Mouse (Mus musculus) midbrain, postnatal 0 days (tissue): Measurements from ENCODE around the gene Wee2. TPM values are rescaled to one million over a fixed set of nuclear protein-coding genes. Genes with fewer than 3 reads are reported as not detected.

Source experiments
- ATAC-seq: fragments of 200-750 bp; cut with Nextera tagmentation; 2 replicates; pipeline ENCODE4 v1.8.0; 2017; ENCODE audit warnings: moderate number of reproducible peaks, mild to moderate bottlenecking, moderate TSS enrichment, moderate library complexity; ENCODE audit not compliant: low FRiP score
- DNase-seq: peaks from one replicate; pipeline ENCODE4 v3.0.0-alpha.2; 2015; ENCODE audit warnings: low spot score
- H3K27ac ChIP-seq: fragments of 300-500 bp; sonication (generic); 2 replicates; pipeline ENCODE4 v1.5.1; 2014; ENCODE audit warnings: low read depth, mild to moderate bottlenecking, low read length, mixed read lengths
- H3K27me3 ChIP-seq: fragments of 300-500 bp; sonication (generic); 2 replicates; pipeline ENCODE4 v1.6.1; 2014; ENCODE audit warnings: low read length, control low read depth, mixed read lengths; ENCODE audit not compliant: insufficient read depth
- H3K36me3 ChIP-seq: fragments of 300-500 bp; sonication (generic); 2 replicates; pipeline ENCODE4 v1.6.1; 2014; ENCODE audit warnings: low read length, control low read depth, mixed read lengths; ENCODE audit not compliant: insufficient read depth
- H3K4me1 ChIP-seq: fragments of 300-500 bp; sonication (generic); 2 replicates; pipeline ENCODE4 v1.6.1; 2014; ENCODE audit warnings: mild to moderate bottlenecking, control low read depth, antibody characterized with exemption, low read length, mixed read lengths; ENCODE audit not compliant: insufficient read depth
- H3K4me2 ChIP-seq: fragments of 300-500 bp; sonication (generic); 2 replicates; pipeline ENCODE4 v1.6.1; 2014; ENCODE audit warnings: low read depth, mild to moderate bottlenecking, low read length, mixed read lengths; ENCODE audit not compliant: poor library complexity, severe bottlenecking
- H3K4me3 ChIP-seq: fragments of 300-500 bp; sonication (generic); 2 replicates; pipeline ENCODE4 v1.5.1; 2014; ENCODE audit warnings: low read depth, mild to moderate bottlenecking, low read length, moderate library complexity
- H3K9ac ChIP-seq: fragments of 300-500 bp; sonication (generic); replicated peaks from 2 replicates; pipeline ENCODE4 v1.6.1; 2014; ENCODE audit warnings: mild to moderate bottlenecking, low read length, moderate library complexity, mixed read lengths; ENCODE audit not compliant: poor library complexity, severe bottlenecking
- H3K9me3 ChIP-seq: fragments of 300-500 bp; sonication (generic); 2 replicates; pipeline ENCODE4 v1.6.1; 2016; ENCODE audit warnings: low read length, control low read depth
- CTCF ChIP-seq: IDR thresholded peaks from 2 replicates; pipeline ENCODE4 v1.5.1; 2016; ENCODE audit warnings: antibody characterized with exemption, mild to moderate bottlenecking
- WGBS: fragments of 180-500 bp; shearing (Covaris S2); extraction: QIAGEN DNeasy Blood & Tissue Kit; methylation state at CpG from one replicate; pipeline ENCODE4 v1.1.7; 2014; 5-methylcytosine and 5-hydroxymethylcytosine counted together
- polyA plus RNA-seq: library from polyadenylated mRNA; unstranded; fragments of >200 nt; fragmentation: Nextera tagmentation; extraction: Ambion mirVana; gene quantifications from 2 replicates; pipeline ENCODE4 v1.2.1, GENCODE M21; 2015
- total RNA-seq: library from RNA; depleted of rRNA; stranded (reverse); fragments of >200 nt; gene quantifications from 2 replicates; pipeline ENCODE4 v1.2.3, GENCODE M21; 2014

Gene Wee2
- total and polyA plus RNA-seq, 2 experiments from 2014 or later = 0.14 to 0.16 TPM

GRCm38 (mm10) chr6:40413046-40413445, 25.8 kb upstream of the Wee2 start:
- H3K27ac ChIP-seq = no peak overlapping the region
- no peak overlapping the region for H3K9ac ChIP-seq
- peaks cover 15% of the 10 kb centered on the region for H3K36me3 ChIP-seq
- WGBS = 90% methylated on average over 5 of the region's 5 CpGs
- H3K4me2 ChIP-seq = no peak overlapping the region
- no peak for ATAC-seq
- no peak for DNase-seq
- no peak overlapping the region for H3K4me3 ChIP-seq
- H3K9me3 ChIP-seq = no peaks in the 10 kb centered on the region
- no peaks in the 10 kb centered on the region for H3K27me3 ChIP-seq
- no peaks in the 10 kb centered on the region for H3K4me1 ChIP-seq
- TF ChIP-seq CTCF = no peak

GRCm38 (mm10) chr6:40413565-40413964, 25.3 kb upstream of the Wee2 start:
- no peak overlapping the region for H3K4me3 ChIP-seq
- H3K4me1 ChIP-seq = no peaks in the 10 kb centered on the region
- no peaks in the 10 kb centered on the region for H3K9me3 ChIP-seq
- H3K27me3 ChIP-seq = no peaks in the 10 kb centered on the region
- ATAC-seq (no peak), DNase-seq (no peak)
- H3K27ac ChIP-seq = no peak overlapping the region
- no peak overlapping the region for H3K4me2 ChIP-seq
- peaks cover 10% of the 10 kb centered on the region for H3K36me3 ChIP-seq
- no peak for TF ChIP-seq CTCF
- no peak overlapping the region for H3K9ac ChIP-seq
- 94% methylated on average over 3 of the region's 3 CpGs for WGBS

- H3K4me2 ChIP-seq = no peak overlapping the region
- ATAC-seq (no peak; the same call in 1 of the 2 replicates), DNase-seq (no peak)
- no peak overlapping the region for H3K27ac ChIP-seq
- TF ChIP-seq CTCF = no peak
- H3K4me1 ChIP-seq = no peaks in the 10 kb centered on the region
- H3K27me3 ChIP-seq = no peaks in the 10 kb centered on the region
- no peak overlapping the region for H3K9ac ChIP-seq
- peaks cover 4% of the 10 kb centered on the region; the same call in 1 of the 2 replicates for H3K36me3 ChIP-seq
- WGBS = 81% methylated on average over 5 of the region's 5 CpGs
- no peaks in the 10 kb centered on the region for H3K9me3 ChIP-seq
- no peak overlapping the region for H3K4me3 ChIP-seq
Measured at GRCm38 (mm10) chr6:40415799-40416198, 23.1 kb upstream of the Wee2 start.

- H3K36me3 ChIP-seq = peaks cover 5% of the 10 kb centered on the region; the same call in 1 of the 2 replicates
- H3K4me3 ChIP-seq = no peak overlapping the region
- no peaks in the 10 kb centered on the region for H3K4me1 ChIP-seq
- no peak for TF ChIP-seq CTCF
- WGBS = 88% methylated on average over 4 of the region's 4 CpGs
- H3K9me3 ChIP-seq = no peaks in the 10 kb centered on the region
- H3K9ac ChIP-seq = no peak overlapping the region
- no peaks in the 10 kb centered on the region for H3K27me3 ChIP-seq
- H3K4me2 ChIP-seq = no peak overlapping the region
- H3K27ac ChIP-seq = no peak overlapping the region
- DNase-seq = peak; percentile 19
- ATAC-seq = no peak
Measured at GRCm38 (mm10) chr6:40418386-40418785, 20.5 kb upstream of the Wee2 start.

- Histone ChIP-seq H3K4me2 (no peak overlapping the region), H3K36me3 (peaks cover 5% of the 10 kb centered on the region; the same call in 1 of the 2 replicates), H3K9ac (no peak overlapping the region), H3K27me3 (no peaks in the 10 kb centered on the region), H3K27ac (no peak overlapping the region), H3K4me3 (no peak overlapping the region), H3K9me3 (no peaks in the 10 kb centered on the region), H3K4me1 (no peaks in the 10 kb centered on the region)
- no peak for DNase-seq
- no peak for TF ChIP-seq CTCF
- no peak for ATAC-seq
- 96% methylated on average over 6 of the region's 6 CpGs for WGBS
Measured at GRCm38 (mm10) chr6:40421099-40421498, 17.8 kb upstream of the Wee2 start.

GRCm38 (mm10) chr6:40423013-40423412, 15.9 kb upstream of the Wee2 start:
- Histone ChIP-seq H3K4me1 (no peaks in the 10 kb centered on the region), H3K27ac (no peak overlapping the region), H3K9me3 (no peaks in the 10 kb centered on the region), H3K4me2 (no peak overlapping the region), H3K4me3 (no peak overlapping the region), H3K36me3 (peaks cover 5% of the 10 kb centered on the region; the same call in 1 of the 2 replicates), H3K27me3 (no peaks in the 10 kb centered on the region), H3K9ac (no peak overlapping the region)
- no peak for ATAC-seq
- no peak for TF ChIP-seq CTCF
- peak; percentile 31 for DNase-seq
- WGBS = 74% methylated on average over 1 of the region's 1 CpGs
